Mouse (Mus musculus) kidney, adult 2 months (tissue): ENCODE data around the gene Ascc1.

ENCODE experiments used
- CTCF ChIP-seq: fragments of 200-500 bp; conservative IDR thresholded peaks from 2 replicates; pipeline ENCODE4 v1.5.1; 2011; ENCODE audit warnings: low read depth, mild to moderate bottlenecking, control low read depth, low read length, moderate library complexity, mixed read lengths; ENCODE audit not compliant: insufficient read depth, insufficient read length
- POLR2A ChIP-seq: fragments of 200-500 bp; IDR thresholded peaks from one replicate; pipeline ENCODE4 v1.6.1; 2011; ENCODE audit warnings: low read depth, low read length, control low read depth

DNA sequence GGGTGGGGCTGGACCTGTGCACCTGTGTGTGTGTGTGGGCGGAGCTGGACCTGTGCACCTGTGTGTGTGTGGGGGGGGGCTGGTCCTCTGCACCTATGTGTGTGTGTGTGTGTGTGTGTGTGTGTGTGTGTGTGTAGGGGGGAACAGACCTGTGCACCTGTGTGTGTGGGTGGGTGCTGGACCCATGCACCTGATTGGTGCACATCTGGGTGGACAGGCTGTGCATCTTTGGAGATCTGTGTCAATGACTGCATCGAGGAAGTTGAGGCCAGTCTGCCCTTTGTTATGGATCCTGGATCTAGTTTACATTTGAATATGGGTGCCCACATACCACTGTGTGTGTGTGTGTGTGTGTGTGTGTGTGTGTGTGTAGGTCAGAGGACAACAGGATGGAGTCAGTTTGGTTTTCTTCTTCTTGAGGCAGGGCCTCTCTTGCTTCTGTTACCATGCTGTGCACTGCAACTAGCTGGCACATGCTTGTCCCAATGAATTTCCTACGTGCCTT, 139.1 kb downstream of the Ascc1 start:
- TF ChIP-seq CTCF (no peak), POLR2A (no peak)
